Mouse (Mus musculus) limb, embryonic 11.5 days (tissue): ENCODE measurements around the gene Actr3b. TPM values are rescaled to one million over a fixed set of nuclear protein-coding genes. Genes with fewer than 3 reads are reported as not detected.
"Not testable (repeated sequence)": the region's sequence is repeated elsewhere in the genome, so short reads cannot be mapped to it uniquely, and the experiment has no call there.

Experiments used
- ATAC-seq: fragments of 200-750 bp; cut with Nextera tagmentation; 2 replicates; pipeline ENCODE4 v1.8.0; 2017; ENCODE audit warnings: low read depth; ENCODE audit not compliant: insufficient number of reproducible peaks, low FRiP score, low TSS enrichment
- DNase-seq: peaks from one replicate; pipeline ENCODE4 v3.0.0-alpha.2; 2015; ENCODE audit warnings: low spot score
- H3K27ac ChIP-seq: fragments of 300-500 bp; sonication (generic); replicated peaks from 2 replicates; pipeline ENCODE4 v1.5.1; 2014; ENCODE audit warnings: low read depth, mild to moderate bottlenecking, low read length
- H3K27me3 ChIP-seq: fragments of 300-500 bp; sonication (generic); 2 replicates; pipeline ENCODE4 v1.6.1; 2014; ENCODE audit warnings: mild to moderate bottlenecking, low read length, mixed read lengths; ENCODE audit not compliant: control insufficient read depth, insufficient read depth
- H3K36me3 ChIP-seq: fragments of 300-500 bp; sonication (generic); 2 replicates; pipeline ENCODE4 v1.6.1; 2014; ENCODE audit warnings: mild to moderate bottlenecking, low read length, moderate library complexity, mixed read lengths; ENCODE audit not compliant: control insufficient read depth, insufficient read depth
- H3K4me1 ChIP-seq: fragments of 300-500 bp; sonication (generic); 2 replicates; pipeline ENCODE4 v1.6.1; 2014; ENCODE audit warnings: low read length, mixed read lengths; ENCODE audit not compliant: control insufficient read depth, insufficient read depth
- H3K4me2 ChIP-seq: fragments of 300-500 bp; sonication (generic); 2 replicates; pipeline ENCODE4 v1.6.1; 2014; ENCODE audit warnings: low read depth, mild to moderate bottlenecking, moderate library complexity; ENCODE audit not compliant: severe bottlenecking
- H3K4me3 ChIP-seq: fragments of 300-500 bp; sonication (generic); 2 replicates; pipeline ENCODE4 v1.5.1; 2014; ENCODE audit warnings: low read depth, low read length
- H3K9ac ChIP-seq: fragments of 300-500 bp; sonication (generic); 2 replicates; pipeline ENCODE4 v1.6.1; 2014; ENCODE audit warnings: mild to moderate bottlenecking, low read length
- H3K9me3 ChIP-seq: fragments of 300-500 bp; sonication (generic); 2 replicates; pipeline ENCODE4 v1.6.1; 2016; ENCODE audit warnings: low read length; ENCODE audit not compliant: control insufficient read depth
- WGBS: fragments of 180-500 bp; shearing (Covaris S2); extraction: QIAGEN DNeasy Blood & Tissue Kit; methylation state at CpG from one replicate; pipeline ENCODE4 v1.1.7; 2014; 5-methylcytosine and 5-hydroxymethylcytosine counted together
- polyA plus RNA-seq: library from polyadenylated mRNA; unstranded; fragments of >200 nt; fragmentation: Nextera tagmentation; extraction: Ambion mirVana; gene quantifications from 2 replicates; pipeline ENCODE4 v1.2.1, GENCODE M21; 2014

Actr3b gene
- 3.2 and 3.5 TPM in 2 replicates for polyA plus RNA-seq

DNA sequence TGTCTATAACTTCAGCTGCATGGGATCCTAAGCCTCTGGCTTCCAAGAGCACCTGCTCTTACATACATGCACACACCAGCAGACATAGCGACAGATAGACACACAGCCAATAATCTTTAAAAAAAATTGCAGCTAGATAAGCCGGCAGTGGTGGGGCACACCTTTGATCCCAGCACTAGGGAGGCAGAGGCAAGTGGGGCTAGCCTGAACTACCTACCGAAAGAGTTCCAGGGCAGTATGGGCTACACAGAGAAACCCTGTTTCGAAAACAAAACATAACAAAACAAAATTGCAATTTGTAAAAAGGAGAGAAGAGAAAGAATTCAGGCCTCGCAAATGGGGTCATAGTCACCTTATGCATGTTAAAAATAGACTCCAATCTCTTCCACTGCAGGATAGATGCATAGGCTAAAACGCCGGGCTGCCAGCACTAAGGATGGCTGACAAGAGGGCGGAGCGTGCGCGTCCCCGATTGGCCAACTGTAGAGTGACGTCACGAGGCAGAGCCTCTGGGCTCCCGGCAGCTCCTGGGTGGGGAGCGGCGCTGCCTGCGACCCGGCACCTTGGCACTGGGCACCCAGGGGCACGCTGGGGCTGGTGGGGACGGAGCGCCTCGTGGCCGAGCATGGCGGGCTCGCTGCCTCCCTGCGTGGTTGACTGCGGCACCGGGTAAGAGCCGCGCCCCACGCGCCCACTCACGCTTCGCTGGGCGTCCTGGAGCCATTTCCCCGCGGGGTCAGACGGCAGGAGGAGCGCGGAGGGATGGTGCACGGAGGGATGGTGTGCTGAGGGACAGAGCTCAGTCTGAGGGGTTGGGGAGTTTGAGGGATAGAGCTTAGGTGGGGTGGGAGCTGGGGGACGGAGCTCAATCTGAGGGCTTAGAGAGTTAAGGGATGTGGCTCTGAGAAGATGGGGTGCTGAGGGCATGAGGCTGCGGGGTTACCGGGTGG is at the start of gene Actr3b:
TSS of gene Actr3b (plus strand) at position 538 of the 950 bp plus-strand sequence.
- 2% methylated on average over 45 of the region's 45 CpGs for WGBS
- H3K27ac ChIP-seq, result no peak within 1 kb of the TSS

GRCm38 (mm10) chr5:25713001-25713706 is 46.6 kb upstream of the Actr3b start:
- H3K9me3 ChIP-seq, H3K4me1 ChIP-seq, H3K27me3 ChIP-seq, H3K4me3 ChIP-seq, ATAC-seq, H3K4me2 ChIP-seq, DNase-seq, H3K9ac ChIP-seq, H3K27ac ChIP-seq, H3K36me3 ChIP-seq: not testable (repeated sequence)
- 95% methylated on average over 4 of the region's 4 CpGs for WGBS

More for the DNA sequence above, at the start of gene Actr3b:
- DNase-seq (peak; percentile 87), ATAC-seq (peak; percentile 94)
- peak within 1 kb of the TSS; percentile 65 for H3K9ac ChIP-seq
- no peaks in the 10 kb centered on the region for H3K4me1 ChIP-seq
- peak within 1 kb of the TSS; percentile 62 for H3K4me3 ChIP-seq
- no peaks in the 10 kb centered on the region for H3K9me3 ChIP-seq
- no peaks in the 10 kb centered on the region for H3K27me3 ChIP-seq
- peak within 1 kb of the TSS; percentile 95 for H3K4me2 ChIP-seq
- no peaks in the 10 kb centered on the region for H3K36me3 ChIP-seq

DNA sequence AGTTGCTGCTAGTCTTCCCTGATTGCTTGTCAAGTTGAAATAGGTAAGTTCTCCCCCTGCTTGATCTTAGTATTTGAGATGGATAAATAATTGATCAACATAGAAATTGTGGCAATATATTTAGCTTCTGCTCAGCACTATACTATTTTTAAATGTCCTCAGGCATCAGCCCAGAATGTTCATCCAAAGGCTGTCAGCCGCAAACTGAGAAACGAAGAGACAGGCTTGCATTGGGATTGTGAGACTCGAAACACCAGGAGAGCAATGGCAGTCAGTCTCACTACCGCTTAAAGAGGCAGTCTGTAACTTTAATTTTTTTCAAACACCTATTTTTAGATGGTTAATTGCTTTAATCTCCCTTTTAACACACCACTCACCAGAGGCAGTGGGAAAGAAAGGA is 40.4 kb upstream of the Actr3b start:
- H3K36me3 ChIP-seq, result no peaks in the 10 kb centered on the region
- ATAC-seq, result no peak
- 88% methylated on average over 4 of the region's 4 CpGs for WGBS
- no peaks in the 10 kb centered on the region for H3K27me3 ChIP-seq
- no peaks in the 10 kb centered on the region for H3K4me1 ChIP-seq
- no peak overlapping the region for H3K9ac ChIP-seq
- H3K4me3 ChIP-seq, result no peak overlapping the region
- no peak for DNase-seq
- no peak overlapping the region for H3K4me2 ChIP-seq
- H3K9me3 ChIP-seq, result no peaks in the 10 kb centered on the region
- H3K27ac ChIP-seq, result no peak overlapping the region

DNA sequence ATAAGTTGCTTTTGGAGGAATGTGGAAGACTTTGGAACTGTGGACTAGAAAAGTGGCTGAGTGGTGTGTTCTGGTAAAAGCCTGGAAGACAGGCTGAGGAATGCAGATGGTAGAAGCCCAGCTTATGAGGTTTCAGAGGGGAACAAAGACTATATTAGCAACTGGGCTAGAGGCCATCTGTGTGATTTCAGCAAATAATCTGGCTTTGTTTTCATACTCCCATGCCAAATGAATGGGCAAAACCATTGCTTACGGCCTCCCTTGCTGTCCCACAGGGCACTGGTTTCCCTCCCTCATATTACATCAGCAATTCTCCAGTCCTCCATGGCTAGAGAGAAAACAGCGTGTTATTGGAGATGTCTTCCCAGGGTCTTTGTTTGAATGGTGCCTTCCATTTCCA is 36.8 kb upstream of the Actr3b start:
- no peak overlapping the region for H3K9ac ChIP-seq
- H3K4me3 ChIP-seq, result no peak overlapping the region
- no peak for DNase-seq
- ATAC-seq, result no peak
- no peaks in the 10 kb centered on the region for H3K36me3 ChIP-seq
- H3K27me3 ChIP-seq, result no peaks in the 10 kb centered on the region
- no peaks in the 10 kb centered on the region for H3K9me3 ChIP-seq
- no peak overlapping the region for H3K27ac ChIP-seq
- no peak overlapping the region for H3K4me2 ChIP-seq
- no peaks in the 10 kb centered on the region for H3K4me1 ChIP-seq
- WGBS, result 79% methylated on average over 2 of the region's 2 CpGs

DNA sequence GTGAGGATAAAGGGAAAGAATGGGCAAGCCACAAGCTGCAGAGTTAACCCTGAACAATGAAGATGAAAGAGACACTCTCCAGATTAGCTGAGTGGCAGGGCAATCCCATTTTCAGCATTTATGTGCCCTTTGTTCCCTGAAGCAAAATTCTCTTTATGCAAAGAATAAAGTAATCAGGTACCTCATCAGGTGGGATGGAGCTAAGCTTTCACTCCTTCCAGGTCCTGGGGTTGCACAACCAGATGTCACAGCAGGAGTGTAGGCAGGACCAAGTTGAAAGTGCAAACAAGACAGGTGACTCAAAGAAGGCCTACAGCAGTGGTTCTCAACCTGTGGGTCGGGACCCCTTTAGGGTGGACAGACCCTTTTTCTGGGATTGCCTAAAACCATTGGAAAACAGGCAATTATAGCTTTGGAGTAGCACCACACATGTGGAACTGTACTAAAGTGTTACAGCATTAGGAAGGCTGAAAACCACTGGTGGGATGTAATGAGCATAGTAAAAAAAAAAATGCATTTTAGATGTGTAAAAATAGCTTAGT is 35.6 kb upstream of the Actr3b start:
- no peak overlapping the region for H3K9ac ChIP-seq
- H3K36me3 ChIP-seq, result no peaks in the 10 kb centered on the region
- H3K4me1 ChIP-seq, result no peaks in the 10 kb centered on the region
- 45% methylated on average over 1 of the region's 1 CpGs for WGBS
- H3K9me3 ChIP-seq, result no peaks in the 10 kb centered on the region
- H3K4me2 ChIP-seq, result no peak overlapping the region
- no peak for DNase-seq
- H3K4me3 ChIP-seq, result no peak overlapping the region
- no peak overlapping the region for H3K27ac ChIP-seq
- no peaks in the 10 kb centered on the region for H3K27me3 ChIP-seq
- no peak for ATAC-seq

DNA sequence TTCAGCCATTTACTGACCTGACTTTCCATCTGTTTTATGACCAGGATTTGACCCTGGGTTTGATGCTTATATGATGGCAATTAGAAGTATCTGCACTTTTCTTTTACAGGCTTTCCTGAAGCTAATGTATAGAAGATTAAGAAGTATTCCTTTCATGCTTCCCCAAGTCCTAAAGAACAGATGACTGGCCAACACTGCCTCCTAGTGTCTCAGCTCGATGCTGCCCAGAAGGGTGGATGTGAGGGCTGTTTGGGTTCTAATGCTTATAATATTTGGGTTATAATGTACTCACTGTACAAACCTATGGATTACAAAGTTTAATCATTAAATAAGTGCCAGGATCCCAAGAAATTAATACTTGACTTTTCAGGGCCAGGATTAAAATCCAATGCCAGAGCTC is 25.5 kb upstream of the Actr3b start:
- ATAC-seq (no peak), DNase-seq (peak; percentile 69)
- Histone ChIP-seq H3K27me3 (no peaks in the 10 kb centered on the region), H3K9ac (no peak overlapping the region), H3K27ac (no peak overlapping the region), H3K4me1 (no peaks in the 10 kb centered on the region), H3K4me3 (no peak overlapping the region), H3K4me2 (no peak overlapping the region), H3K36me3 (no peaks in the 10 kb centered on the region), H3K9me3 (no peaks in the 10 kb centered on the region)
- WGBS, result 27% methylated on average over 1 of the region's 1 CpGs

DNA sequence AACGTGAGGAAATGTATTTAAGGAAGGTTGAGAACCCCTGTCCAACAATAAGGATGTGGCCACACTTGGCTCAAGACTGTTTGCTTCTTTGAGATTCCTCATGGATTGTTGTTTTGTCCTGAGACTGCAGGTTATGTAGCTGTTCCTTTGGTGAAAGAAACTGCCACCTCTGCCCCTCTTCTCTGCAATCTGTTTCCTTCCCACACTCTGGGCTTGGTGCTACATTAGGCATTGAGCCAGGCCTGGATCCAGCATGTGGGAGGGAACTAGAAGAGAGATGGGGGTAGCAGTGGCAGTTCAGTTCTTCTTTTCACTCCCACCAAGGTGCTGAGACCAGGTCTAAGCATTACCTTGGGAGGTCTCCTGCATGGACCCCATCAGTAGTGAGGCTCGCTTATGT is 23.9 kb upstream of the Actr3b start:
- H3K9ac ChIP-seq, result no peak overlapping the region
- ATAC-seq (no peak), DNase-seq (no peak)
- 79% methylated on average over 2 of the region's 2 CpGs for WGBS
- no peaks in the 10 kb centered on the region for H3K4me1 ChIP-seq
- no peaks in the 10 kb centered on the region for H3K36me3 ChIP-seq
- no peak overlapping the region for H3K4me3 ChIP-seq
- no peak overlapping the region for H3K27ac ChIP-seq
- no peaks in the 10 kb centered on the region for H3K9me3 ChIP-seq
- no peak overlapping the region for H3K4me2 ChIP-seq
- H3K27me3 ChIP-seq, result no peaks in the 10 kb centered on the region

DNA sequence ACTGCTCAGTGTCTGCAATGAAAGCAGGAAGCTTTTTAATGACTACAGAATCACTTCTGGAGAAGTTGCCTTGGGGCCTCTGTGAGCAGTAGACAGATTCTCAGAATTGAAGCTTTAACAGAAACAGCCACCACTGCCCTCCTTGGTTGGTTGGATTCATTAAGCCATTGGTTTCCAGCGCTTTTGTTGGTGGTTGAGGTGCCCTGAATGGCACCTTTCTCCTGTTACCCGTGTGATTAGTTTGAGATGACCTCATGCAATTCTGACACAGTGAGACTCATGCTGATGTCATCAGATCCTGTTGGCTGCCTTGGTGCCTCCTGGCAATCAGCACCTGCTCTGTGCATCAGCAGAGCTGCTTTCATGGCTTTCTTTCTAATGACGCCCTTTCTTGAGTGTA is 21.3 kb upstream of the Actr3b start:
- WGBS, result 75% methylated on average over 3 of the region's 3 CpGs
- Histone ChIP-seq H3K4me1 (no peaks in the 10 kb centered on the region), H3K27me3 (no peaks in the 10 kb centered on the region), H3K9ac (no peak overlapping the region), H3K4me2 (no peak overlapping the region), H3K27ac (no peak overlapping the region), H3K4me3 (no peak overlapping the region), H3K9me3 (no peaks in the 10 kb centered on the region), H3K36me3 (no peaks in the 10 kb centered on the region)
- ATAC-seq, result no peak
- DNase-seq, result no peak
